Mouse (Mus musculus) cerebellum, adult 8-10 months (tissue): ENCODE data around the gene Tm7sf3.
"Not testable (repeated sequence)": the region's sequence is repeated elsewhere in the genome, so short reads cannot be mapped to it uniquely, and the experiment has no call there.

Experiments used
- DNase-seq: peaks from one replicate; pipeline ENCODE4 v3.0.0; 2022

Tm7sf3 gene

GRCm38 (mm10) chr6:146612736-146613135 lies 29.9 kb downstream of the Tm7sf3 start:
- no peak for DNase-seq

GRCm38 (mm10) chr6:146611897-146612296 lies 30.7 kb downstream of the Tm7sf3 start:
- no peak for DNase-seq

GRCm38 (mm10) chr6:146611385-146611784 lies 31.2 kb downstream of the Tm7sf3 start:
- DNase-seq: no peak

DNA sequence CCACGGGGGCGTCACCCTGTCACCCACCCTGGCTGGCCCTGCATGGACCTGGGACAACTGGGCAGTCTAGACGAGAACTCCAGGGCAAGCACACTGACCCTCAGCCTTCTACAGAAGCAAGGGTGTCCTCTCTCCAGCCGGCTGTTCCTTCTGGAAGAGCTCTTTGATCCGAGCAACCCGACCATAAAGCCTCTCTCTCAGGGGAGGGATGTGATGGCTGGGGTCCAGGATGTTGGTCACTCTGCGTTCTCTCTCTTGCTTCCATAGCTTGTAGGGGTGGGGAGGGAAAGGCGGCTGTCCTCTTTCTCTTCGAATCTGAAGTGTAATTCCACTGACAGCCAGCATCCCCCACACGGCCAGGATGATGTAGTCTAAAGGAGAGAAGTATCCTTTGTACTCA lies 39.0 kb downstream of the Tm7sf3 start:
- DNase-seq: no peak

DNA sequence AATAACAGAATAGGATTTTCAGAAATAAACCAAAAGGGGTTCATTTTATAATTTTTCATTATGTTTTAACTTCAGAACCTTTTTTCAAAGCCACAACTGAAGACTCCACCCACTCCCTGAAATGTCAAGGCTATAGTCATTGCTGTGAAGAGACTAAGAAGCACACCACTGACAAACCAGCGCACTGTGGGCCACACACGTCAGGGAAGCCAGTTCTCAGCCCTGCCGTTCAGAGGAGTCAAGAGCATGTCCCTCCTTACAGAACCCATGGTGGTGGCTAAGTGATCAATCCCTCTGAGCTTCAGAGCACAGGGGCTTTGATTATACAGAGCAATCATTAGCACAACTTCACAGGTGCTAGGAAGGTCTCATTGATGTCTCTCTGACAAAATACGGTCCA lies 40.0 kb downstream of the Tm7sf3 start:
- no peak for DNase-seq

- DNase-seq: no peak
Observed at GRCm38 (mm10) chr6:146585134-146585533, 57.5 kb downstream of the Tm7sf3 start.

- DNase-seq: no peak
Observed at GRCm38 (mm10) chr6:146583366-146584046, 59.1 kb downstream of the Tm7sf3 start.

- no peak for DNase-seq
Observed at GRCm38 (mm10) chr6:146580381-146580926, 62.2 kb downstream of the Tm7sf3 start.

- peak; percentile 17 for DNase-seq
Observed at GRCm38 (mm10) chr6:146578586-146578985, 64.0 kb downstream of the Tm7sf3 start.

DNA sequence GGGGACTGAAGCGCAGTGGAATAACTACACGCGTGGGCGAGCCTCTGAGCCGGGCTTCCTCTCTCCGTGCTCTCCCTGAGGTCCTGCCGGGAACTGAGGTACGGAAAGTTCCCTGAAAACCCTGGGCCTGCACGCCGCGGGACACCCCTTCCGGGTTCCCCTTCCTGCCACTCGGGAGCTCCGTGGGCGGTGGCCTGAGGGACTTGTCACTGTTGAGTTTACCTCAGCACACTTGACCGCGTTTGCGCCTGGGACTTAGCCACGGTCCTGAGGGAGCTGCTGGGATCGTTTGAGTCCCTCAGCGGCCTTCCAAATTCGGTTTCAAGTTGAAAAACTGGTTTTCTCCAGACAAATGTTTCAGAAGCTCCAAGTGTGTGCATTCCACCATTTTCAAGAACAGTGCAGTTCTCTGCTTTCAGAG lies 64.5 kb downstream of the Tm7sf3 start:
- no peak for DNase-seq

DNA sequence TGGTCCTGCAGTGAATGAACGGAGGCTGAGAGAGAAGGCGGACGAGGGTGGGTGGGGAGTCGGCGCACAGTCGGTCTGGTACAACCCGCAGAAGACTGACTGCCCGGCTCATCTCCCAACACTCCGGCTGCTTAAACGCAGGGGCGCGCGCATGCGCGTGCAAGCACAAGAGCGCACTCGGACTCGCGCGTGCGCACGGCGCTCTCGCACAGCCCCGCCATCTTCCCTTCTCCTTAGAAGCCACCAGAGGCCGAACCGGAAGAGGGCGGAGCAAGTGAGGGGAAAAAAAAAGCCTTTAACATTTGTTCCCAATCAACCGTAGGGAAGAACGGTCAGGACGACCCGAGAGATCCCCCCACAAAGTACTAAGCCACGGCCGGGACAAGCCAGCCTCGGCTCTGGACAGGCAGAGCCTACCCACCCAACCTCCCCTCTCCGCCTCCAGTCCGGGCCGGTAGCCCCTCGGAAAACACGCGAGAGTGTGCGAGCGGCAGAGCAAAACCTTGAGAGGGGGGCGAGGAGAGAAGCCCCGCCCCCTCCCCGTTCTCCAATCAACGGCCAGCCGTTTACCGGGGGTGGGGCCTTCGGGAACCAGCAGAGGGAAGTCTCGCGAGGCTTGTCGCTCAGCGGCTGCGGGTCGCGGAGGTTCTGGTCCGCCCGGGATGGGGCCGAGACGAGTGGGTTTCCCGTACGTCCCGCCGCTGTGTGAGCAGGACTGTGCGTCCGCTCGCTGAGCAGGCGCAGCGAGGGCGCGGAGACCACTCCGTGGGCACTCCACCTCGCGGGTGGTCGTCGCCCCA lies 65.1 kb downstream of the Tm7sf3 start, which contains the start of gene Ints13:
Gene Ints13 (minus strand): TSS at position 526 of the 800 bp plus-strand sequence.
- DNase-seq: peak; percentile 96

GRCm38 (mm10) chr6:146576903-146577302 lies 65.7 kb downstream of the Tm7sf3 start, which contains the start of gene Fgfr1op2:
TSS of gene Fgfr1op2 (plus strand) at chr6:146577203.
- no peak for DNase-seq

DNA sequence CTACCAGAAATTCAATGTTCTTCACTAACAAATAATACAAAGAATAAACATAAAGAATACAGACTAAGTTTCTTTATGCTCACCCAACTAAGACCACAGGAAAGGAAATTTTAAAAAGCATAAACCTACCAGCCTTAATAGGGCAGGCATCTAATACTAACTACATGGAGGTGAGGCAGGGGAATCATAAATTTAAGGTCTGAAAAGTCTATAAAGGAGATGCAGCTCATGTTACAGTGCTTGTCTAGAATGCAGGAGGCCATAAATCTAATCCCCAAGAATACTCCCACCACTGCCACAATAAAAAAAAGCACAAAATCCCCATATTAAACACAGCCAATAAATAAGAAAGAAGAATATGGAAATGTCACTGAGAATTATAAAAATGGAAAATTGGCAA lies 70.6 kb downstream of the Tm7sf3 start:
- DNase-seq: no peak

DNA sequence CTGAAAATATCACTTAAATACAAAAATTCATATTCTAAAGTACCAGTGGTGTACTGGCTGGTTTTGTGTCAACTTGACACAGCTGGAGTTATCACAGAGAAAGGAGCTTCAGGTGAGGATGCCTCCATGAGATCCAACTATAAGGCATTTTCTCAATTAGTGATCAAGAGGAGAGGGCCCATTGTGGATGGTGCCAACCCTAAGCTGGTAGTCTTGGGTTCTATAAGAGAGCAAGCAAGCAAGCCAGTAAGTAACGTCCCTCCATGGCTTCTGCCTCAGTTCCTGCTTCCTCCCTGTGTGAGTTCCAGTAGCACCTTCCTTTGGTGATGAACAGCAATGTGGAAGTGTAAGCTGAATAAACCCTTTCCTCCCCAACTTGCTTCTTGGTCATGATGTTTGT lies 80.2 kb downstream of the Tm7sf3 start:
- not testable (repeated sequence) for DNase-seq
